Mouse (Mus musculus): Measurements from ENCODE around the gene Kctd17.

DNA sequence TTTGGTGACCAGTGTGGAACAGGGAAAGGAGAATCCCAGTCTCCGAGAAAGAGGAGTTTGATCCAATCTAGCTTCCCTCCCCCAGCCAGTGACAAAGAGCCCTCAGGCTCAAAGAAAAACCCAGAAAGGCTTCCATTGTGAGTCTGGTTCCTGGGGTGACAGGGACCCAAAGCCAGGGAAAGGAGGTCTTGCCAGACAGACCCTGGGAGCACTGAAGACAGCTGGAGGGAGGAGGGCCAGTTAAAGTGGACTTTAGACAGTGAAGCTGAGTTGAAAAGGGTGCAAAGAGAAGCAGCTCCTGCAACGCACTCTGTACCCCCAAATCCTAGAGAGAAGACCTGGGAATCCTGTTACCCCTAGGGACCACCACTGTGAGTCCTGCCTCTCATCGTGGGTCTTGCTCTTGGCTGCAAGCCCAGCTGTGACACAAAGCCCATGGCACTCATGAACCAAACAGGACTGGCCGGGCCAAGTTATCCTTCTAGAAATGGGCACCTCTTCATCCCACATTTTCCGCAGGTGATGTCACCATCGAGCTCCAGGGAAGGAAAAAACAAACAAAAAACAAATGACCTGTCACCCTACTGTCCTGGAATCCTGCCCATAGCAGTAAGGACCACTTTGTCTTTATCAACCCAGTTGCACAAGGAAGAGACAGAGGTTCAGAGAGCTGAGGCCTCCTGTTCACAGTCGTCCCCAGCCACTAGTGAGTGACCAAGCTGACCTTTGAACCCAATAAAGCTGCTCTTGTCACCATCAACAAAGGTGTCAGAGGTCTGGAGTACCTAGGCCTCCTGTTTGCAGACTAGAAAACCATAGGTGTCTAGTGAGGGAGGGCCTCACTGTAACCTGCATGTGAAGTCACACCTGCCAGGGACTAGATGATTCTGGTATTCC lies 43.9 kb upstream of the Kctd17 start:
- TF ChIP-seq CTCF (conservative IDR thresholded peaks at IDR 0.05; ENCODE audit: insufficient read depth, insufficient read length, low read depth, low read length) (no peak), POLR2A (IDR thresholded peaks at IDR 0.05; ENCODE audit: low read depth, low read length) (no peak)

Measured in kidney, adult 2 months (tissue).